Mouse (Mus musculus) hindbrain, embryonic 14.5 days (tissue): ENCODE data around the gene Lsmem1. TPM values are rescaled to one million over a fixed set of nuclear protein-coding genes. Genes with fewer than 3 reads are reported as not detected.
"Not testable (repeated sequence)": the region's sequence is repeated elsewhere in the genome, so short reads cannot be mapped to it uniquely, and the experiment has no call there.

ENCODE experiments used
- ATAC-seq: fragments of 200-750 bp; cut with Nextera tagmentation; 2 replicates; pipeline ENCODE4 v1.8.0; 2017; ENCODE audit warnings: moderate number of reproducible peaks, mild to moderate bottlenecking, moderate TSS enrichment, moderate library complexity; ENCODE audit not compliant: low FRiP score
- DNase-seq: peaks from one replicate; pipeline ENCODE4 v3.0.0-alpha.2; 2015; ENCODE audit warnings: low spot score
- H3K27ac ChIP-seq: fragments of 300-500 bp; sonication (generic); 2 replicates; pipeline ENCODE4 v1.5.1; 2014; ENCODE audit warnings: mild to moderate bottlenecking, moderate library complexity
- H3K27me3 ChIP-seq: fragments of 300-500 bp; sonication (generic); 2 replicates; pipeline ENCODE4 v1.6.1; 2014; ENCODE audit warnings: mild to moderate bottlenecking, low read length, mixed read lengths; ENCODE audit not compliant: control insufficient read depth, insufficient read depth
- H3K36me3 ChIP-seq: fragments of 300-500 bp; sonication (generic); replicated peaks from 2 replicates; pipeline ENCODE4 v1.6.1; 2014; ENCODE audit not compliant: control insufficient read depth, insufficient read depth
- H3K4me1 ChIP-seq: fragments of 300-500 bp; sonication (generic); replicated peaks from 2 replicates; pipeline ENCODE4 v1.6.1; 2014; ENCODE audit warnings: antibody characterized with exemption, low read length, mixed read lengths; ENCODE audit not compliant: control insufficient read depth, insufficient read depth
- H3K4me2 ChIP-seq: fragments of 300-500 bp; sonication (generic); replicated peaks from 2 replicates; pipeline ENCODE4 v1.6.1; 2014; ENCODE audit warnings: mild to moderate bottlenecking, moderate library complexity
- H3K4me3 ChIP-seq: fragments of 300-500 bp; sonication (generic); replicated peaks from 2 replicates; pipeline ENCODE4 v1.5.1; 2014; ENCODE audit warnings: mild to moderate bottlenecking, low read length
- H3K9ac ChIP-seq: fragments of 300-500 bp; sonication (generic); 2 replicates; pipeline ENCODE4 v1.6.1; 2014
- H3K9me3 ChIP-seq: fragments of 300-500 bp; sonication (generic); 2 replicates; pipeline ENCODE4 v1.6.1; 2016; ENCODE audit warnings: low read length; ENCODE audit not compliant: control insufficient read depth
- WGBS: fragments of 180-500 bp; shearing (Covaris S2); extraction: QIAGEN DNeasy Blood & Tissue Kit; methylation state at CpG from one replicate; pipeline ENCODE4 v1.1.7; 2014; 5-methylcytosine and 5-hydroxymethylcytosine counted together
- polyA plus RNA-seq: library from polyadenylated mRNA; unstranded; fragments of >200 nt; fragmentation: Nextera tagmentation; extraction: Ambion mirVana; gene quantifications from 2 replicates; pipeline ENCODE4 v1.2.1, GENCODE M21; 2014

The Lsmem1 gene
- polyA plus RNA-seq, 1 experiment from 2014 or later, result not detected

DNA sequence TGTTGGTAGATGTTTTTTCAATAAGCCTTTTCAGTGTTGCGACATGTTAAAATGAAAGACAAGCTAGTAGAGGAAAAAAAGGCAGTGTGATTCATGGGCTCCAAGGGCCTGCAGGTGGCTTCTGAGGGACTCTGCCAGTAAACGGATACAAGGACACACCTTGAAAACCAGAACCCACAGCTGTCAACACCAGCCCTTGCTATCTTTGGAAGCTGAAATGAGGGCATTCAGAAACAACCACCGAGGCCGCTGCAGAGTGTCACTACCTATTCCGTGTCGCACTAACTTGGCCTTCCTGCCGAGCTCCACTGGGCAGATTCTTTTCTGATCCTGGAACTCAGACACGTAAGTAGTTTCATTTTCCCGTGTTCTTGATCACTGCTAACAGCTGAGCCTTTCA lies 863 bp downstream of the Lsmem1 start:
- 0 out of 2 replicates have a peak, but pooled peaks cover 3% of the 10 kb centered on the region for H3K4me1 ChIP-seq
- WGBS, result 87% methylated on average over 9 of the region's 9 CpGs
- H3K9ac ChIP-seq, result no peak overlapping the region
- no peak overlapping the region for H3K4me2 ChIP-seq
- ATAC-seq (no peak), DNase-seq (no peak)
- no peak overlapping the region for H3K4me3 ChIP-seq
- H3K36me3 ChIP-seq, result peaks cover 22% of the 10 kb centered on the region
- H3K9me3 ChIP-seq, result no peaks in the 10 kb centered on the region
- no peaks in the 10 kb centered on the region for H3K27me3 ChIP-seq
- no peak overlapping the region for H3K27ac ChIP-seq

GRCm38 (mm10) chr12:40198019-40198418 lies 1.3 kb downstream of the Lsmem1 start:
- Histone ChIP-seq H3K27ac (no peak overlapping the region), H3K4me1 (0 out of 2 replicates have a peak, but pooled peaks cover 3% of the 10 kb centered on the region), H3K4me2 (no peak overlapping the region), H3K9ac (no peak overlapping the region), H3K9me3 (no peaks in the 10 kb centered on the region), H3K4me3 (no peak overlapping the region), H3K36me3 (peaks cover 18% of the 10 kb centered on the region), H3K27me3 (no peaks in the 10 kb centered on the region)
- WGBS, result 95% methylated on average over 5 of the region's 5 CpGs
- no peak for ATAC-seq
- no peak for DNase-seq

DNA sequence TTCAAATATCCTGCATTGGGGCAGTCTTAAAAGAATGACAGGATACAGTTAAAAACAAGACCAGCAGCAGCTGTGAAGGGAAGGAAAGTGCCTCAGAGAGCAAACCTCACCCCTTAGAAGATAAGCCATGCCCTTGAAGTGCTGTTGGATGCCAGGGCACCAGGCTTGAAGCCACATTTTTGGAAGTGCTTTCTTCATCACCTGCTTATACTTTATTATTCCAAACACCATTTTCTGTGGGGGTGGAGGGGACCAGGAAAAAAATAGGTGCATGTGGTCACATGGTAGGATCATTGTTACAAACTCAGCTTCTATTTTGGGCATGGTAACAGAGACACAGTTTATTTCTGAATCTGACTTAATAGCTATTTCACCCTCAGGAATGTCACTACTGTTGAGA lies 1.8 kb downstream of the Lsmem1 start:
- H3K4me2 ChIP-seq, result no peak overlapping the region
- 0 out of 2 replicates have a peak, but pooled peaks cover 3% of the 10 kb centered on the region for H3K4me1 ChIP-seq
- ATAC-seq, result no peak
- no peak overlapping the region for H3K27ac ChIP-seq
- H3K36me3 ChIP-seq, result peaks cover 13% of the 10 kb centered on the region
- H3K9me3 ChIP-seq, result no peaks in the 10 kb centered on the region
- H3K9ac ChIP-seq, result no peak overlapping the region
- H3K27me3 ChIP-seq, result no peaks in the 10 kb centered on the region
- no peak for DNase-seq
- H3K4me3 ChIP-seq, result no peak overlapping the region

DNA sequence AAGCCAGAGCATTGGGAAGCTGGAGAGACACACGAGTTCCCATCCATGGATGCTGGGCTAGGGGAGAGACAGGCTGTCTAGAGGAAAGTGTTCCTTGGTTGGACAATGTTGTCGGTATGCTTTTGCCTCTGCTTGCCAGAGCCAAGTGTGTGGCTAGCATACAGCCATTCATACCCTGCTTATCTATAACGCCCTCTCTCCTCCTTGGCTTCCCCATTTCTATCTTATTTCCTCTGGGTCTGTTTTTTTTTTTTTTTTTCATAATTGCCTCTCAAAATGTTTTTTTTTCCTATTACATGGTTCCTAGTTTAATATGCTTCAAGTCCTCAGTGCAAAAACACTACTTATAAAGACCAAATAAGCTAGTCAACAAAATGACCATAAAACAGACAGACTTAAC lies 13.8 kb downstream of the Lsmem1 start:
- H3K4me3 ChIP-seq, result no peak overlapping the region
- no peak overlapping the region for H3K4me2 ChIP-seq
- no peak for ATAC-seq
- 92% methylated on average over 3 of the region's 3 CpGs for WGBS
- no peak for DNase-seq
- H3K27ac ChIP-seq, result no peak overlapping the region
- peaks cover 6% of the 10 kb centered on the region; the same call in 1 of the 2 replicates for H3K9me3 ChIP-seq
- no peaks in the 10 kb centered on the region for H3K36me3 ChIP-seq
- no peak overlapping the region for H3K9ac ChIP-seq
- H3K27me3 ChIP-seq, result no peaks in the 10 kb centered on the region
- no peaks in the 10 kb centered on the region for H3K4me1 ChIP-seq

DNA sequence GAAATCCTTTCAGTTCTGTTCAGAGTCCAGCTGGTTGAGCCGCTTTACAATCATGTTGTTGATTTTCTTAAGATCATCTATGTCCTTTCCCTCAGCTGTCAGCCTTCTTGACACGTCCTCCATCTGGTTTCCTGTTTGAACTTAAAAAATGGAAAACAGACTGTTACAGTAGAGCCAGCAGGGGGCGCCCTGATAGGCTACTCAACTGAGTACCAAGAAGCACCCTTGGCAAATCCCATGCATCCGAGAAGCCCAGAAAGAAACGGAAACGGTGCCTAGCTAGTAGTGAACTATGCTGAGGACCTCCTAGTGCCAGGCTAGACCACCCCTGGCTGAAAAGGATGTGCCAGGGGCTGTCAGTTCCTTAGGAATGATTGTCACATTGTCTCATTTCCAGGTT lies 22.2 kb downstream of the Lsmem1 start:
- H3K9me3 ChIP-seq, result peaks cover 6% of the 10 kb centered on the region; the same call in 1 of the 2 replicates
- ATAC-seq, result no peak
- no peaks in the 10 kb centered on the region for H3K4me1 ChIP-seq
- no peak overlapping the region for H3K9ac ChIP-seq
- no peaks in the 10 kb centered on the region for H3K27me3 ChIP-seq
- H3K36me3 ChIP-seq, result no peaks in the 10 kb centered on the region
- 72% methylated on average over 6 of the region's 6 CpGs for WGBS
- H3K4me2 ChIP-seq, result no peak overlapping the region
- H3K27ac ChIP-seq, result no peak overlapping the region
- no peak for DNase-seq
- no peak overlapping the region for H3K4me3 ChIP-seq

DNA sequence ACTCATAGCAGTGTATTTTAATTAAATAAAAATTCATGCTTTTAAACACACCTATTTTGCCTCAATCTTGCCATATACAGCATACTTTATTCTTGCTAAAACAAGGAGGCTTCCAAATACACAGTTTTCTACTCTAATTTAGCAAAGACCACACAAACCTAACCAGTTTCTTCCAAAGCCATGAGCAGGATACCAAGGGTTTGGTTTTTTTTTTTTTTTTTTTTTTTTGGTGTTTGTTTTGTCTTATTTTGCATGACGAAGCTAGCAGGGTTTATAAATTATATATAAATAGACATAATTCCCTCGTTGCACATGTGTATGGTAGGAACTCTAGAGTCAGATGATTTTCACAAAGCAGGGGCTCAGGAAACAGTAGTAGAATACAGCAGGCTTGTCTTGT lies 23.1 kb downstream of the Lsmem1 start:
- DNase-seq (no peak), ATAC-seq (no peak)
- H3K4me3 ChIP-seq, result no peak overlapping the region
- no peaks in the 10 kb centered on the region for H3K27me3 ChIP-seq
- H3K27ac ChIP-seq, result no peak overlapping the region
- H3K4me1 ChIP-seq, result no peaks in the 10 kb centered on the region
- H3K4me2 ChIP-seq, result no peak overlapping the region
- H3K9ac ChIP-seq, result no peak overlapping the region
- peaks cover 4% of the 10 kb centered on the region; the same call in 1 of the 2 replicates for H3K9me3 ChIP-seq
- WGBS, result 87% methylated on average over 2 of the region's 2 CpGs
- no peaks in the 10 kb centered on the region for H3K36me3 ChIP-seq

GRCm38 (mm10) chr12:40175171-40175570 lies 24.1 kb downstream of the Lsmem1 start:
- 59% methylated on average over 1 of the region's 1 CpGs for WGBS

DNA sequence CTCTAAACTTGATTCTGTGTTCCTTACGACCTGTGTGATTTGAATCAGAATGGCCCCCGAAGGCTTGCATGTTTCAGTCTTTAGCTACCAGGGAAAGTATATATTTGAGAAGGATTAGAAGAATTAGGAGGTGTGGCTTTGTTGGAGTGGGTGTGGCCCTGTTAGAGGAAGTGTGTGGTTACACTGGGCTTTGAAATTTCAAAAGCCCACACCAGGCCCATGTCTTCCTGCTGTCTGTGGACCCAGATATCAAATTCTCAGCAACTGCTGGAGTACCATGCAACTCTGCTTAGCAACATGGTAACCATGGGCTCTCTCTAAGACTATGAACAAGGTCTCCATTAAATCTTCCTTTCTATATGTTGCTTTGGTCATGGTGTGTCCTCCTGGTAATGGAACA lies 27.7 kb downstream of the Lsmem1 start:
- Histone ChIP-seq H3K27me3 (no peaks in the 10 kb centered on the region), H3K9me3 (no peaks in the 10 kb centered on the region), H3K27ac (no peak overlapping the region), H3K4me2 (no peak overlapping the region), H3K36me3 (no peaks in the 10 kb centered on the region), H3K9ac (no peak overlapping the region), H3K4me3 (no peak overlapping the region), H3K4me1 (no peaks in the 10 kb centered on the region)
- no peak for ATAC-seq
- 89% methylated on average over 2 of the region's 2 CpGs for WGBS
- no peak for DNase-seq

More at GRCm38 (mm10) chr12:40175171-40175570, 24.1 kb downstream of the Lsmem1 start:
- not testable (repeated sequence) for H3K36me3 ChIP-seq, H3K4me2 ChIP-seq, H3K4me3 ChIP-seq, H3K27me3 ChIP-seq, DNase-seq, H3K9me3 ChIP-seq, H3K27ac ChIP-seq, H3K4me1 ChIP-seq, H3K9ac ChIP-seq, ATAC-seq

DNA sequence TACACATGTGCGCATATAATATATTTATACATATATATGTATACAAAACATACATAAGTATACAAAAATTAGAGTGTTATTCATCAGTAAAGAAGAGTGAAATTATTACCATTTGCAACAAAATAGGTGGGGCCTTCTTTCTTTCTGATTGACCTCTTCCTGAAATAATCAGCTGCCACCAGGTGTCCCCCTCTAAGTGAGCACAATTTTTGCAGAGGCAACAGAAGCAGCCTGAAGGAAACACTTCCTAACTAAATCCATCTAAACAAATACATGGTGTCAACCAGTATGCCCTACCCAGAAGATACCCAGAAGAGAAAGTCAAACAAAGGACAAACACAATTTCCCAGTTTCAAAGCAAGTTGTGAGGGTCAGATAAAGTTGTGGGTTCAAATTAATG lies 29.6 kb downstream of the Lsmem1 start:
- Histone ChIP-seq H3K9ac (no peak overlapping the region), H3K27me3 (no peaks in the 10 kb centered on the region), H3K9me3 (no peaks in the 10 kb centered on the region), H3K4me1 (no peaks in the 10 kb centered on the region), H3K27ac (no peak overlapping the region), H3K36me3 (no peaks in the 10 kb centered on the region), H3K4me3 (no peak overlapping the region), H3K4me2 (no peak overlapping the region)
- ATAC-seq (no peak), DNase-seq (no peak)
- 98% methylated on average over 1 of the region's 1 CpGs for WGBS

DNA sequence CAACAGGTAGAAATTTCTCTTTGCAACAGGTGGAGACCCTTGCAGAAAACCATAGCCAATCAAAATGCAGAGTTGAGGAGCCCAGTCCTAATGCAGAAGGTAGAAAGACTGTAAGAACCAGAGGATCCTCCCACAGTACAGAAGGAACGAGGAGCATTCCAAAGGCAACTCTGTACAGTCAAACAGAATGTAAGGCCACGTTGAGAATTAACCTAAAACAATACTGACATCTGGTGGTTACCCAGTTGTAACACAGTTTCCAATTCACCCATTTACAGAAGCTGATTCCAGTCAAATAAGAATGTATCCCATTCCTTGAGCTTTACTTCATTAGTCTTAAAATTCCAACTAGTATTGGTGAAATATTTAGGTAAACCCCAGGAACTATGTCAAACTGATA lies 34.7 kb downstream of the Lsmem1 start:
- Histone ChIP-seq H3K4me2 (no peak overlapping the region), H3K4me1 (no peaks in the 10 kb centered on the region), H3K27me3 (no peaks in the 10 kb centered on the region), H3K27ac (no peak overlapping the region), H3K36me3 (no peaks in the 10 kb centered on the region), H3K9me3 (no peaks in the 10 kb centered on the region), H3K4me3 (no peak overlapping the region), H3K9ac (no peak overlapping the region)
- 11% methylated on average over 2 of the region's 2 CpGs for WGBS
- DNase-seq, result peak; percentile 85
- ATAC-seq, result peak; percentile 71
